Mouse (Mus musculus): Measurements from ENCODE around the gene Gm14419.
"Not testable (repeated sequence)": the region's sequence is repeated elsewhere in the genome, so short reads cannot be mapped to it uniquely, and the experiment has no call there.

Gene Gm14419

DNA sequence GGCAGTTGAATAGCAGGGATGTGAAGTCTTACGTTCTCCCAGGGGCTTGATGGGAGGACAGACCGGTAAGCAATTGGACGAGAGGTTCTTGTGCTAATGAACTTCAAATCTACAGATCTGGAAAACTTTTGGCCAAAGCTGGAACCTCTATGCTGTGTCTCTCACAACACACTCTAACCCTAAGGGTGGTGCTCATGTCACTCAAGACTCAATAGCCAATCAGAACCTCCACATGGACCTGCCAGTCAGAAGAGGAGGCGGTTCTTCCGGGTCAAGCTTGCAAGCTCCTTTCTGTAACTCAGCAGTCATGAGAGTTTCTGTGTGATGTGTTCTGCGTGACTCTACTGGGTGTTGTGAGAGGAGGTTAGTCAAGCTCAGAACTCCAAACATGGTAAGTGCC is at the start of gene Gm14419:
Gm14419 (plus strand) TSS at position 301 of the 400 bp plus-strand sequence.
- DNase-seq (ENCODE audit: low spot score): not testable (repeated sequence)

Data from MN1 (cell line).